Mouse (Mus musculus): Measurements from ENCODE around the gene Hsd17b12. TPM values are rescaled to one million over a fixed set of nuclear protein-coding genes. Genes with fewer than 3 reads are reported as not detected.

Gene Hsd17b12
- total and polyA plus RNA-seq, 3 experiments, result 70.7 to 117 (median 114) TPM

DNA sequence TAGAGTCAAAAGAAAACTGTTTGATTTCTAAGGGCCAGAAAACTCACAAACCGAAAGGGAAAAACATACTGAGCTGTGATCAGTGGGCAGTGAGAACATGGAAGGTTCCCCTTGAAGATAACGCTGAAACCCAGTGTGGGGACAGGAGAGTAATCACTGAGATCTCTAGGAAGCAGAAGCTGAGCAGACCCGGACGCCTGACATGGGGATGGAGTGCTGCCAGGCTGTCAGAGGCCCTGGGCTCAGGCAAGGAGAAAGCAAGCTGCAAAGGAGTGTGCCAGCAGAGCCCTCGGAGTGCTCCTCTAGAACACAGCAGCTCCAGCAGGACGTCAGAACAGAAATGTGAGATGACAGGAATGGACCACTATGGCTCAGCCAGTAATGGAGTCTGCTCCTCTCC is 133.1 kb downstream of the Hsd17b12 start:
- H3K4me1 ChIP-seq (ENCODE audit: control insufficient read depth in 1 of 2, insufficient read depth in 2 of 2), result peaks cover 0 to 6% of the 10 kb centered on the region in 2 experiments; a peak in 1 of 4 replicates
- dilution Hi-C loops (cut with MboI; ENCODE audit: extremely low pct_ligation_motif_present, extremely low pct_unique_long_range_greater_than_20kb, low sequenced_read_pairs) (no loop called here), in situ Hi-C loops (cut with MboI; ENCODE audit: low pct_ligation_motif_present, low pct_unique_long_range_greater_than_20kb, low sequenced_read_pairs) (loop anchor here (25.0 kb wide), 1 partner anchor 263 kb away; no protein-coding TSS in a partner anchor)
- H3K4me3 ChIP-seq (replicated peaks in 1 of 3; ENCODE audit: low read depth in 2 of 3, low read length in 2 of 3, poor library complexity in 1 of 3), result no peak overlapping the region
- TF ChIP-seq ELF1 (IDR thresholded peaks at IDR 0.05; ENCODE audit: low read depth, low read length), result no peak
- no peak for TF ChIP-seq KAT2A (IDR thresholded peaks at IDR 0.05; ENCODE audit: insufficient replicate concordance, low read length)
- no peak for TF ChIP-seq BHLHE40 (IDR thresholded peaks at IDR 0.05; ENCODE audit: low read depth, low read length)
- no peak for TF ChIP-seq MEF2A (IDR thresholded peaks at IDR 0.05; ENCODE audit: borderline replicate concordance, low read depth, low read length)
- TF ChIP-seq HCFC1 (IDR thresholded peaks at IDR 0.05; ENCODE audit: low read depth, low read length), result no peak
- no peak for TF ChIP-seq ZNF384 (IDR thresholded peaks at IDR 0.05; ENCODE audit: low read depth, low read length)
- no peak for TF ChIP-seq CHD1 (IDR thresholded peaks at IDR 0.05; ENCODE audit: low read depth, low read length)
- no peak for TF ChIP-seq E2F4 (IDR thresholded peaks at IDR 0.05; ENCODE audit: insufficient replicate concordance, low read depth, low read length)
- TF ChIP-seq POLR2A (IDR thresholded peaks at IDR 0.05; ENCODE audit: low read depth, low read length), result no peak
- TF ChIP-seq MXI1 (IDR thresholded peaks at IDR 0.05; ENCODE audit: low read depth, low read length), result no peak
- no peak for TF ChIP-seq IRF4 (IDR thresholded peaks at IDR 0.05; ENCODE audit: low read depth, low read length)
- TF ChIP-seq NELFE (IDR thresholded peaks at IDR 0.05; ENCODE audit: low read depth, low read length), result no peak
- TF ChIP-seq POLR2AphosphoS2 (IDR thresholded peaks at IDR 0.05; ENCODE audit: low read depth, low read length), result no peak
- no peak for TF ChIP-seq UBTF (IDR thresholded peaks at IDR 0.05; ENCODE audit: low read depth, low read length)
- no peak for TF ChIP-seq JUND (conservative IDR thresholded peaks at IDR 0.05; ENCODE audit: low read depth, low read length)
- TF ChIP-seq JUN (IDR thresholded peaks at IDR 0.05; ENCODE audit: insufficient read depth, low read depth, low read length), result no peak
- no peak for TF ChIP-seq TBP (conservative IDR thresholded peaks at IDR 0.05; ENCODE audit: low read depth, low read length)
- no peaks in the 10 kb centered on the region for H3K36me3 ChIP-seq (replicated peaks in 1 of 2; ENCODE audit: control insufficient read depth in 1 of 2, insufficient read depth in 1 of 2, low read length in 1 of 2)
- H3K27me3 ChIP-seq (replicated peaks), result no peaks in the 10 kb centered on the region
- no peaks in the 10 kb centered on the region for H3K79me2 ChIP-seq (replicated peaks; ENCODE audit: control insufficient read depth, extremely low read depth, insufficient read depth, poor library complexity, severe bottlenecking)
- H3K9ac ChIP-seq (ENCODE audit: insufficient read depth, low read depth), result no peak overlapping the region
- DNase-seq (ENCODE audit: extremely low read depth), result no peak
- no peak overlapping the region for H3K4me2 ChIP-seq (ENCODE audit: insufficient read depth, low read depth, poor library complexity, severe bottlenecking)
- H3K9me3 ChIP-seq (replicated peaks; ENCODE audit: low read length), result no peaks in the 10 kb centered on the region
- H3K27ac ChIP-seq (ENCODE audit: insufficient read depth, low read depth), result no peak overlapping the region

GRCm38 (mm10) chr2:94010335-94011291 is 147.2 kb downstream of the Hsd17b12 start, which contains the start of gene Alkbh3:
Gene Alkbh3 (minus strand): TSS chr2:94010807.
- DNase-seq (ENCODE audit: extremely low read depth), result peak; percentile 93
- H3K79me2 ChIP-seq (replicated peaks; ENCODE audit: control insufficient read depth, extremely low read depth, insufficient read depth, poor library complexity, severe bottlenecking), result peaks cover 10% of the 10 kb centered on the region
- H3K4me2 ChIP-seq (ENCODE audit: insufficient read depth, low read depth, poor library complexity, severe bottlenecking), result peak within 1 kb of the TSS; percentile 95
- peaks cover 26 to 34% of the 10 kb centered on the region in 2 experiments for H3K36me3 ChIP-seq (replicated peaks in 1 of 2; ENCODE audit: control insufficient read depth in 1 of 2, insufficient read depth in 1 of 2, low read length in 1 of 2)
- in situ Hi-C loops (cut with MboI; ENCODE audit: low pct_ligation_motif_present, low pct_unique_long_range_greater_than_20kb, low sequenced_read_pairs), result no loop called here
- peaks cover 3 to 21% of the 10 kb centered on the region in 2 experiments; a peak in 2 of 4 replicates for H3K4me1 ChIP-seq (ENCODE audit: control insufficient read depth in 1 of 2, insufficient read depth in 2 of 2)
- H3K27ac ChIP-seq (ENCODE audit: insufficient read depth, low read depth), result no peak within 1 kb of the TSS
- peak within 1 kb of the TSS; percentile 86 for H3K9ac ChIP-seq (ENCODE audit: insufficient read depth, low read depth)
- peaks cover 3% of the 10 kb centered on the region for H3K9me3 ChIP-seq (replicated peaks; ENCODE audit: low read length)
- no peaks in the 10 kb centered on the region for H3K27me3 ChIP-seq (replicated peaks)
- dilution Hi-C loops (cut with MboI; ENCODE audit: extremely low pct_ligation_motif_present, extremely low pct_unique_long_range_greater_than_20kb, low sequenced_read_pairs), result no loop called here
- H3K4me3 ChIP-seq (replicated peaks in 1 of 3; ENCODE audit: low read depth in 2 of 3, low read length in 2 of 3, poor library complexity in 1 of 3), result peak within 1 kb of the TSS; percentile 84 to 94 (median 88)
- TF ChIP-seq ZMIZ1 (IDR thresholded peaks at IDR 0.05; ENCODE audit: low read depth, low read length) (no peak; the same call in 1 of the 2 replicates), RAD21 (IDR thresholded peaks at IDR 0.05; ENCODE audit: low read depth, low read length) (no peak), ZKSCAN1 (IDR thresholded peaks at IDR 0.05; ENCODE audit: borderline replicate concordance, low read depth, low read length) (no peak), JUND (conservative IDR thresholded peaks at IDR 0.05; ENCODE audit: low read depth, low read length) (no peak), SIN3A (IDR thresholded peaks at IDR 0.05; ENCODE audit: low read length) (peak; percentile 88), HCFC1 (IDR thresholded peaks at IDR 0.05; ENCODE audit: low read depth, low read length) (peak; percentile 94), UBTF (IDR thresholded peaks at IDR 0.05; ENCODE audit: low read depth, low read length) (no peak), RCOR1 (conservative IDR thresholded peaks at IDR 0.05; ENCODE audit: low read depth, low read length) (no peak), NELFE (IDR thresholded peaks at IDR 0.05; ENCODE audit: low read depth, low read length) (peak; percentile 53; the same call in 1 of the 2 replicates), PAX5 (IDR thresholded peaks at IDR 0.05; ENCODE audit: low read length) (no peak), USF2 (conservative IDR thresholded peaks at IDR 0.05; ENCODE audit: low read depth, low read length) (no peak), MAX (IDR thresholded peaks at IDR 0.05; ENCODE audit: low read length) (no peak; the same call in 1 of the 2 replicates), ETS1 (conservative IDR thresholded peaks at IDR 0.05; ENCODE audit: low read depth, low read length) (no peak), MAFK (IDR thresholded peaks at IDR 0.05; ENCODE audit: insufficient replicate concordance, low read length) (no peak), POLR2A (IDR thresholded peaks at IDR 0.05; ENCODE audit: low read depth, low read length) (peak; percentile 77; the same call in 1 of the 2 replicates), MYC (IDR thresholded peaks at IDR 0.05; ENCODE audit: low read depth, low read length) (no peak; the same call in 1 of the 2 replicates), KAT2A (IDR thresholded peaks at IDR 0.05; ENCODE audit: insufficient replicate concordance, low read length) (peak; percentile 87; the same call in 1 of the 2 replicates), POLR2AphosphoS2 (IDR thresholded peaks at IDR 0.05; ENCODE audit: low read depth, low read length) (no peak; the same call in 1 of the 2 replicates), USF1 (IDR thresholded peaks at IDR 0.05; ENCODE audit: low read depth, low read length) (no peak)

Measured in CH12.LX (cell line).